Mouse (Mus musculus) erythroid progenitor cell, adult 5-6 weeks (primary cell): Measurements from ENCODE around the gene Tex14. TPM values are rescaled to one million over a fixed set of nuclear protein-coding genes. Genes with fewer than 3 reads are reported as not detected.
"Not testable (repeated sequence)": the region's sequence is repeated elsewhere in the genome, so short reads cannot be mapped to it uniquely, and the experiment has no call there.

Source experiments
- ATAC-seq: replicated peaks from 2 replicates; pipeline ENCODE4 v1.8.0; 2016; ENCODE audit warnings: moderate number of reproducible peaks, mild to moderate bottlenecking, moderate TSS enrichment, inconsistent platforms; ENCODE audit not compliant: poor library complexity, low FRiP score, severe bottlenecking
- total RNA-seq, 2 experiments: library from RNA; stranded (forward) in 1 of 2; stranded (reverse) in 1 of 2; fragments of 150-400 nt in 1 of 2; fragments of 186-747, 209-891 nt in 1 of 2; gene quantifications; 2 replicates each; pipeline versions ENCODE4 v1.2.3 to v1.2.4; 2015 to 2017; ENCODE audit warnings: low replicate concordance in 2 of 2

The Tex14 gene
- total RNA-seq, 2 experiments from 2014 or later = 8.8 TPM; not detected in 1

DNA sequence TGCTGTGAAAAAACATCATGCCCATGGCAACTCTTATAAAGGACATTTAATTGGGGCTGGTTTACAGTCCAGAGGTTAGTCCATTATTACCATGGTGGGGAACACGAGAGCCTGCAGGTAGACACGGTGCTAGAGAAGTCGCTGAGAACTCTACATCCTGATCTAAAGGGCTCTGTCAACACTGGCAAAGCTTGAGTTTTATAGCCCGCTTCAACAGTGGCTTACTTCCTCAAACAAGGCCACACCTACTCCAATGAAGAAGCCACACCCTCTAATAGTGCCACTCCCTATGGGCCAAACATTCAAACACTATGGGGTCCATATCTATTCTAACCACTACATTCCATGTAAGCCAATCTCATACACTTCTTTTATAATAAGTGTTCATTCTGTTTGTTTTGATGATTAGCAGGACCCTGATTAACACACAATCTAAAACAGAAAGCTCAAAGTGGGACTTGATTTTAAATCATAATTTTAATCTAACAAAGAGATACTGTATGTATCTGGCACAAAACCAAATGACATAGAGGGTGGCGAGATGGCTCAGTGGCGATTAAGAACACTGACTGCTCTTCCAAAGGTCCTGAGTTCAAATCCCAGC, 61.2 kb downstream of the Tex14 start:
- no peak for ATAC-seq

DNA sequence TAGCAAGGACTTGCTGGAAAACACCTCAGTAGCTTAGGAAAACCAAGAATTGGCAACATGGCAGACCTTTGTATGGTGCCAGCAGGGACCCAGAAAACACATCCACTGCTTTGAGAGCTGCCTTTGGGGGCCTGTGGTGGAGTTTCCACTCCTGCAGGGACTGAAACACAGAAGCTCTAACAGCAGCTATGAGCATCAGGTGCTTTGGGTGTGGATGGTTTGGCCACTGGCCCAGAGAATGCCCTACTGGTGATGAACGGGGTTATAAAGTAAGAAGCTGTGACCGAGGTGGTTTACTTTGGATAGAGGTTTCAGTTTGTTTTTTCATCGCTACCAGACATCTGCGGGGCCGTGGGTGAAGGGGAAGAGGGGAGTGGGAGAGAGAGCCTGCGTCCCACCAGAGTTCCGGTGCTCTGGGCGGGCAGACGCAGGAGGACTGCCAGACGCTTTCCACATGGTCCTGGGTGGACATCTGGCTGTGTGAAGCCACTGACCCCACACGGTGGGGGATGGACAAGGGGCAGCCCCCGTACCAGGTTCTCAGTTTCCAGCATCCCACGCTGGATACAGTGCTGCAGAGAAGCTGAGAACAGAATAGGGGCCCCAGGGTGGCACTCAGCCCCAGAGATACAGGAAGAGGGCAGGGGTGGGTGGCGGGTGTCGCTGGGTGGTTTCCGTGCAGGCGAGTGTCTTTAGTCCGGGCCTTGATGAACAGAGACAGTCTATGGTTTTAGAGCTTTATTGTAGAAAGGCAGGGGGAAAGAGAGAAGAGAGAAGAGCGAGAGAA, 62.8 kb downstream of the Tex14 start:
- ATAC-seq = no peak

DNA sequence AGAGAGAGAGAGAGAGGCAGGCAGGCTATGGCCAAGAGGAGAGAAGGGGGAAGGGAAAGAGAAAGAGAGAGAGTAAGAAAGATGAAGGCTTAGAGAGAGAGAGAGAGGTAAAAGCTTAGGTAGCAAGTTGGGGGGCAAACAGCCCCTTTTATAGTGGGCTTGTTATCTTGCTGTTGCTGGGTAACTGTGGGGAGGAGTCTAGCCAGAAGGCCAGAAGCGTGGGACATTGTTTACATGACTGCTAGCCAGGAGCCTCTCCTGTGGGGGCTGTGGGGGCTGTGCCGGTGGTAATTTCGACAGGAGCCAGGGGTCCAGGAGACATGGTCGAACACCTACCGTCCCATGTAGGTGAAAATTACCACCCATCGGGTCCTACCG, 63.4 kb downstream of the Tex14 start:
- no peak for ATAC-seq

DNA sequence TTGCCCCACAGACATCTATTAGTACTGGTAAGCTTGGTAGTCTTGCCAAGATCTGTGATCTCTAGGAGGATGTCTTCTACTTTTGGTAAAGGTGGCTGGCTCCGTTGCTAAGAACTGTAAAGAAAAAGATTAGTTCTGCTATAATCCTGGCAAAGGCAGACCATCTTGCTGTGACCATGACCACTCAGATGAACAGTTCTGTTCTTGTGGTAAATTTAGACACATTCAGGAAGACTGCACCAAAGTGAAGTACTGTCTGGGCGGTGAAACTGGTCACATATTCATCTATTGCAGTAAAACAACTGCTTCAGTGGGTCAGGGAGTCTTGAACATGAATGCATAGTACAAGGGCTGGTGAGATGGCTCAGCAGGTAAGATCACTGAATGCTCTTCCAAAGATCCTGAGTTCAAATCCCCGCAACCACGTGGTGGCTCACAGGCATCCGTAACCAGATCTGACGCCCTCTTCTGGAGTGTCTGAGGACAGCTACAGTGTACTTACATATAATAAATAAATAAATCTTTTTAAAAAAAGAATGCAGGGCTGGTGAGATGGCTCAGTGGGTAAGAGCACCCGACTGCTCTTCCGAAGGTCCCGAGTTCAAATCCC, 63.9 kb downstream of the Tex14 start:
- no peak for ATAC-seq

DNA sequence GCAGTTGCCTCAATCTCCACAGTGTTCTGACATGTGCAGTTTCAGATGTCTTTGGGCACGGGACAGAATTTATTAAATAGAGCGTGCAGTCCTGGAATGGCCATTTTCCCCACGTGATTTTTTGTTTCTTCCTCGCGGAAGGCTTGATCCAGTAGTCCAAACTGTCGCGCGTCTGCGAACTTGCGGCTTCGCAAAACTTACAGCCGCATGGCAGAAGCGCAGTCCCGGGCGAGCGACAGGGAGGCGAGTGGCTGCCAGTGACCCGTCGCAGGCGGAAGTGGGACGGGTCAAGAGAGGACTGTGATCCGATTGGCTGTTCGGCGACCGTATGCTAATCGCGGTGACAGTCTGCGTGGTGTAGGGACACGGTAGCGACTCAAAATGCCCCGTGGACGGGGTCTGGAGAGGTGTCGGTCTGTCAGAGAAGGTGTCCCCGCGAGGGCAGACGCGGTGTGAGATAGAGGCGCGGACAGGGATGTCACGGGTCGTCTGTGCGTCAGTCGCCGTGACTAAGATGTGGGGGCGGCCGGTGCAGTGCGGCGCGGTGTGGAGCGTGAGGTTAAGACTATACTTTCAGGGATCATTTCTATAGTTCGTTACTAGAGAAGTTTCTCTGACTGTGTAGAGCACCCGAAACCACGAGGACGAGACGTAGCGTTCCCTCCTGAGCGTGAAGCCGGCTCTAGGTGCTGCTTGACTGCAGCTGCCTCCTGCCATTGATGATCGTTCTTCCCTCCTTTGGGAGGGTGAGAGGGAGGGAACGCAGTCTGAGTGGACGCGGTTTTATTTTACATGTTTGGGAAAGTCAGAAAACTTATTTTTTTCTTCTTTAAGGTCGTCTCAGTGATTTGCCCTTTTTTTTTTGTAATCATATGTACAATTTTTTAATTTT, 66.2 kb downstream of the Tex14 start:
- ATAC-seq = peak; percentile 100

DNA sequence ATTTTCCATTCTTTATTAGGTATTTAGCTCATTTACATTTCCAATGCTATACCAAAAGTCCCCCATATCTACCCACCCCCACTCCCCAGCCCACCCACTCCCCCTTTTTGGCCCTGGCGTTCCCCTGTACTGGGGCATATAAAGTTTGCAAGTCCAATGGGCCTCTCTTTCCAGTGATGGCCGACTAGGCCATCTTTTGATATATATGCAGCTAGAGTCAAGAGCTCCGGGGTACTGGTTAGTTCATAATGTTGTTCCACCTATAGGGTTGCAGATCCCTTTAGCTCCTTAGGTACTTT, 66.8 kb downstream of the Tex14 start:
- not testable (repeated sequence) for ATAC-seq

DNA sequence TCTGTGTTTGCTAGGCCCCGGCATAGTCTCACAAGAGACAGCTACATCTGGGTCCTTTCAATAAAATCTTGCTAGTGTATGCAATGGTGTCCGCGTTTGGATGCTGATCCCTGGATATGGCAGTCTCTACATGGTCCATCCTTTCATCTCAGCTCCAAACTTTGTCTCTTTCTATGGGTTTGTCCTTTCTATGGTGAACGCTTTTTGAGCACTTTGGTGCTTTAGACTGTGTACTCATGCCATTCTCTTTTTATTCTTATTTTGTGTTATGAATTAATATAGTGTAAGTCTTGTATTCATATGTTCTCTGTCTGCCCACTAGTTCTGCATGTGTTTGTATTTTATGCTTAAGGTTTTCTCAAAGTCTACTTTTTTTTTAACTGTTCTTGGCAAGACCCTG, 67.2 kb downstream of the Tex14 start:
- not testable (repeated sequence) for ATAC-seq

DNA sequence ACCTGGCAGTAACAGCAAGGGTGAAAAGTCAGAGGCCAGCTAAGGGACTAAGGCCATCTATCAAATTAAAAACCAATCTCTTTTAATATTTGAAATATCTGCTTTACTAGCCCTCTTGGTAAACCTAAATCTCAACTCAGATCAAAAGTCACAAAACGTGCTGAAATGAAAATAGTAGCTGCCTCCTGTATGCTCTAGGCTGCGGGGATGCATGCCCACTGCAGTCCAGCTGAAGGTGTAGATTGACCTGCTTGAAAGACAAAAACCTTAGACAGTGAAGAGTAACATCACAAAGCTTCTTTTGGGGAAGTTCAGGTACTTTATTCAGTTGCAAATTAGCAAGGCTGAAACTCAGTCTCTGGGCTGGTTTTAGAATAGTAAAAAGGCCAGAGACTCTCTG, 74.3 kb downstream of the Tex14 start:
- not testable (repeated sequence) for ATAC-seq

DNA sequence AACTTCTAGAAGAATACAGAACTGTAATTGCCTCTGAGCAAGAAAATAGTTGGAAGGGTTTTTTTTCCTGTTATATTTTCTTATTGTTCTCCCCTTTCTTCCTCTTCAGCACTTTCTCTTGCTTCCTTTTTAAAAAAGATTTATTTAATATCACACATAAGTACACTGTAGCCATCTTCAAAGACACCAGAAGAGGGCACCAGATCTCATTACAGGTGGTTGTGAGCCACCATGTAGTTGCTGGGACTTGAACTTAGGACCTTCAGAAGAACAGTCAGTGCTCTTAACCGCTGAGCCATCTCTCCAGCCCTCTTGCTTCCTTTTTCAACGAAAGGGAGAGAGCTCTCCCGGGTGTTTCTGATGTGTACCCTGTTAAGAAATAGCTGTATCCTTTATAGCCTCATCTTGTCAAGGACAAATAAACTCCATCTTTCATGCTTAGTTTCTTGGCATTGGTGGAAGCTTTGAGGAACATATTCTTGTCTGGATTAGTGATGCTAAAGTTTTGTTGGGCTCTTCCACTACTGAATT, 79.0 kb downstream of the Tex14 start:
- ATAC-seq = no peak

DNA sequence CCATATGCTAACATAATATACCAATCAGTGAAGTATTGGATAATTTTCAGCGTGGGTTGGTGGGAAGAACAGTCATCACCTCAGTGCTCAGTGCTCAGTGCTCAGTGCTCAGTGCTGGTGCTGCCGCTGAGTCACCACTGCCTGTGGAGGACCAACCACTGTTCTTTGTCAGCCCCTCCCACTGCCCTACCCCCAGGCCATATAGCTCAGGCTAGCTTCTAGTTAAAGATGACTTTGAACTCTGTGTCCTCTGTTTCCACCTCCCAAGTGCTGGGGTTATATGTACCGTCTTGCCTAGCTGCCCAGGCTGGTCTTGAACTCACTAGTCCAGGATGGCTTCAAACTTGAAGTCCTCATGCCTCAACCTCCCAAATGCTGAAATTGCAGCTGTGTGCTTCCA, 84.1 kb downstream of the Tex14 start:
- no peak for ATAC-seq

DNA sequence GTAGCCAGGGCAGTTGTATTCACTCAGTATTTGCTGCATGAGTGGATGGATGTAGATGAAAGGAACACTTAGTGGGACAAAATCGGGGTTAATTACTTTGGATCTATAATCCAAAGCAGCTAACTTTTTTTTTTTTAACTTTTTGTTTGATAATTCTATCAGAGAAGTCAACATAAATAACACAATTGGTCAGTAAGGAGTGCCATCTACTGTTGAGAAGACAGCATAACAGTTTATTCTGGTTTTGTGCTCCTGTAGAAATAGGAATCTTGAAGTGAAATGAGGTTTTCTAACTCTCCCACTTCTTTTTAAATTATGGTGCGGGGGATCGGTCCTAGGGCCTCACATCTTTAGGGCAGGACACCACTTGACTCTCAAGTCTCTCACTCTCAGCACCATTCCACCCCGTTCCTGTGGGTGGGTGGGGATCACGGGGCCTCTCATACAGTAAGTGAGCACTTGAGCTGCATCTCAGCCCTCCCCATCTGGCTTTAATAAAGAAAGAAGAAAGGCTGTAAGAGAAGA, 99.9 kb downstream of the Tex14 start:
- no peak for ATAC-seq

DNA sequence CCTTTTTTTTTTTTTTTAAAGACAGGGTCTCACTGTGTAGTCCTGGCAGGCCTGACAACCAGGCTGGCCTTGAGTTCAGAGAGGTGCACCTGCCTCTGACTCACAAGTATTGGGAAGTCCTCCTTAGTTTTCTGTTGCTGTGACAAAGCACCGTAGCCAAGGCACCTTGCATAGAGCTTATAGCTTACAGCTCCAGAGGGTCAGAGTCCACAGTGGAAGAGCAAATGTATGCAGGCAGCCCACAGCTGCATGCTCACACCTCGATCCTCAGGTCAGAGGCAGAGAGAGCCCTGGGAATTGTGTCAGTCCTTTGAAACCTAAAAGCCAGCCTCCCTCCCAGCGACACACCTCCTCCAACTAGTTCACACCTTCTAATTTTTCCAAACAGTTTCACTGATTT, 101.6 kb downstream of the Tex14 start:
- no peak for ATAC-seq

DNA sequence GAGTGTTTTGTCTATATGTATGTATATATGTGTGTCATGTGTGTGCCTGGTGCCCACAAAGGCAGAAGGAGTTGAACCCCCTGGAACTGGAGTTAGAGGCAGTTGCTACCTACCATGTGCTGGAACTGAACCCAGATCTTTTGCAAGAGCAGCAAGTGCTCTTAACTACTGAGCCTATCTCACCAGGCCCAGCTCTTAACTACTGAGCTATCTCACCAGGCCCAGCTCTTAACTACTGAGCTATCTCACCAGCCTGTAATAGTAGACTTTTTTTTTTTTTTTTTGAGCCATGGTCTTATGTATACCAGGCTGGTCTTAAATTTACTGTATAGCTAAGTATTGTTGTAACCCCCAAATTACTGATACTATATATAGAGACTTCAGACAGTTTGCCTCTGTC, 102.2 kb downstream of the Tex14 start:
- ATAC-seq = no peak

DNA sequence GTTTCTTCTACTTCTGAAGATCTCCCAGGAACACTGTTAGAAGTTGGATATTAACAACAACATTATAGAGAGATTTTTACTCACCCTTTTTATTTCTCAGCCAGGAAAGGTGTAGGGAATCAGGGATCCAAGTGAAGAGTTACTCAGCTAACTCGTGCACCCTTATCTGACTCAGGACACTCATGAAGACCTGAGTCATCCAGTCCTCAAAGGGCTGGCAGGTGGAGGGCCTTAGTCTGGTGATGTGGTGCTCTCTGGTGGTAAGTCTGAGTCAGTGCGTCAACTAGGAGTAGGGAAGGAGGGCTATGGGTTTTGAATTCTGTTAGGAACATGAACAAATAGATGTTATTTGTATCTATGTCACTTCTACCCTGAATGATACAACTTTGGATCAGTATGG, 114.4 kb downstream of the Tex14 start:
- peak; percentile 90 for ATAC-seq

DNA sequence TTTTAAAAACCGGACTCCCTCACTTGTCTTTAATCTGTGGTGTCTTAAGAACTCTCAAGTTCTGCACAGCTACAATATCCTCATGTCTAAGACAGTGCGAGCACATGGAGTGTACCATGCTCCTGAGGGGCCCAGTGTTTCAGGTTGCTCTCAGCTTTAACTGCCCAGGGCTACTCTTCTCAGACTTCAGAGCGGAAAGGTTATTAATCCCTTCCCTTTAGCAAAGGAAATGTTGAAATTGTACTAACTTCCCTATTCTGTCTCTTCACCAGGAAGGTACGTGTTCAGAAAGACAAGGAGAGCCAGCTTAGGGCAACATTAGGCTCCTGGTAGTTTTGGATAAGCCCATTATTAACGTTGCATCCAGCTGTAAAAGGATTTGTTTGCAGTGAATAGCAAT, 118.6 kb downstream of the Tex14 start:
- no peak for ATAC-seq

DNA sequence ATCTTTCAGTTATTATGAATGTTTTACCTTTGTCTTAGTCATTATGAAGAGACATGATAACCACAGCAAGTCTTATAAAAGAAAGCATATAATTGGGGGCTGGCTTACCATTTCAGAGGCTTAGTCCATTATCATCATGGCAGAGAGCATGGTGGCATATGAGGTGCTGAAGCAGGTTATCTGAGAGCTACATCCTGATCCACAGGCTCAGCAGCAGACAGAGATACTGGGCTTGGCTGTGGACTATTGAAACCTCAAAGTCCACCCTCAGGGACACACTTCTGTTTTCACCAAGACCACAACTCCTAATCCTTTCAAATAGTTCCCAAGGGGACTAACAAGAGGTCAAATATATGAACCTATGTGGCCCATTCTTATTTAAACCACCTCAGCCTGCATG, 119.1 kb downstream of the Tex14 start:
- ATAC-seq = no peak

DNA sequence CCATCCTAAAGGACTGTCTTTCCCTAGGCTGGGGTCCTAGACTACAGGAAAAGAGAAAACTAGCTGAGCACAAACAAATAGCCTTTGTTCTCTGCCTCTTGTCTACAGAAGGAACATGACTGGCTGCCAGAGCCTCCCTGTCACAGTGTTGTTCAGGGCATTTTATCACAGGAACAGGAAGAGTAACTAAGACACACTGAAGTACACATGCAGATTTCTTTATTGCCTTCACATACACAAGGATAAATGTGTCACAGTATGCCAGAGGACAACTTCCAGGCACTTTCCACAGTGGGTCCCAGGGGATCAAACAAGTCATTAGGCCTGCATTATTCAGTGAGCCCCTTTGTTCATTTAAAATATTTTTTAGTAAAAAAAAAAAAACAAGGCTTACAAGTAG, 119.9 kb downstream of the Tex14 start:
- no peak for ATAC-seq

DNA sequence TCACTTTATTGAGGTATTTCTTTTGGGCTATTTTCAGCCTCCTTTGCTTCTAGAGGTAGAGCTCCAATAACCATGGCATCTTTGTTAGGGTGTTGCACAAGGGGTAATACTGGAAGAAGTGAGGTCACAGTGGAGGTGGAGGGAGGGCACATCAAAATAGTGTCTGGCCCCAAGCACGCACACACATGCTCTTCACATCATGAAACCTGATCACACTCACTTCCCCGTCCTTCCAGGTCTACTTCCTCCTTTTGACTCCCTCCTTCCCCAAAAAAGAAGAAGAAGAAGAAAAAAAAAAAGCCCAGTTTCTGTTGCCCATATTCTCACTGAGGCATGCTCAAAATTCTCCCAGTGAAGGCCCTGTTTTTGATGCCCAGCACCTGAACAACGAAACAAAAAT, 122.5 kb downstream of the Tex14 start:
- no peak for ATAC-seq

DNA sequence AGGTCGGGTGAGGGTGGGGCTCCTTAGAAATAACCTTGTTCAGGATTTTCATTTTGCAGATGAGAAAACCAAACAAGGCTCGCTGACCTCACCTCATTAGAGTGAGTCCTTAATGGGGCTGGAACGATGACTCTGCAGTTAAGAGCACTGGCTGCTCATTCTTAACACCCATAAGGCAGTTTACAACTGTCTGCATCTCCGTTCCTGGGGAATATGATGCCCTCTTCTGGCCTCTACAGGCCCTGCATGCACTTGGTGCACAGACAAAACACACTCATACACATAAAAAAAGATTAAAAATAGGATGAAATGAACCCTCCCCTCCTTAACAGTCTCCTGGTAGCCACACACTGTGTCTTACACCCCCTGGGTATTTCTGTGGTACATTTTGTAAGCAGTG, 123.1 kb downstream of the Tex14 start:
- no peak for ATAC-seq

DNA sequence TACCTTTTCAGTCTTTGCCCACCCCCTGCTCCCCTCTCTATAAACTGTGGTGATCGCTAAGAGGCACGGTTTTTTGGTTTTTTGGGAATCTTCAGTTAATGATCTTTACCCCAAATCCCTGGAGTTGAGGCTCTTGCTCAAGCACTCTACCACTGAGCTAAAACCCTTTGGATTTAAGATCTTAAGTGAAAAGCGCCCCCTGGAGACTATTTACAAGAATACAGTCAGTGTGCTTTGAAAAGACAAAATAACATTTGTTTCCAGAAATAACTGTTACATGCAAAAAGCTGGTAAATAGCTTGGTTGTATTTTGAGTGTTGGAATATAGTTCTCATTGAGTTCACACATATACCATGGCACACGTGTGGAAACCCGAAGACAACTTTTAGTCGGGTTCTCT, 126.8 kb downstream of the Tex14 start:
- no peak for ATAC-seq
